Mouse (Mus musculus): ENCODE results near the gene Lmntd1. TPM values are rescaled to one million over a fixed set of nuclear protein-coding genes. Genes with fewer than 3 reads are reported as not detected.

The Lmntd1 gene
- polyA plus RNA-seq, 1 experiment = 0.04 TPM

DNA sequence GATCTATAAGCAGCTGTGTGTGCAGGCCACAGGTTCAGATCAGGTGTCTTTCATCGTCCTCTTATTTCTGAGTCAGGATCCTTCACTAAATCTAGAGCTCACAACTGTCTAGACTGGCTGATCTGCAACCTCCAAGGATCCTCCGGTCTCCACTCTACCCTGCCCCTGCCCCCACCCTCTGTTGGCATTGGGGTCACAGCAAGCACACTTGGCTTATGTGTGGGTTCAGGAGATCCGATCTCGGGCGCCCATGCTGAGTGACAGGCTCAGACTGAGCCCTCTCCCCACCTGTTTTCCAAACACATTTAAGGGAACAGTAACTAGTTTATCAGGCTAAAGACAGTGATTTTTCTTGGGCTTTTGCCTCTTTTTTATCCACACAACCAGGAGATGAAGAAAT lies 39.5 kb upstream of the Lmntd1 start:
- H3K4me1 ChIP-seq (ENCODE audit: control insufficient read depth, insufficient read depth, insufficient read length) = no peaks in the 10 kb centered on the region
- TF ChIP-seq POLR2A (IDR thresholded peaks at IDR 0.05; ENCODE audit: low read depth, low read length) (no peak), CTCF (IDR thresholded peaks at IDR 0.05; ENCODE audit: extremely low read depth, insufficient read depth, insufficient read length, insufficient replicate concordance) (no peak)
- no peak overlapping the region for H3K4me3 ChIP-seq (ENCODE audit: extremely low read depth, insufficient read depth, insufficient read length)
- DNase-seq (ENCODE audit: low read depth in 1 of 2, low spot score in 2 of 2) = no peak
- no peaks in the 10 kb centered on the region for H3K27me3 ChIP-seq (ENCODE audit: control insufficient read depth, insufficient read depth, low read length)
- WGBS = 92% methylated on average over 5 of the region's 5 CpGs
- H3K36me3 ChIP-seq (ENCODE audit: control insufficient read depth, insufficient read depth, low read length) = no peaks in the 10 kb centered on the region
- H3K27ac ChIP-seq (ENCODE audit: insufficient read depth, low read length) = no peak overlapping the region

- TF ChIP-seq POLR2A (IDR thresholded peaks at IDR 0.05; ENCODE audit: low read depth, low read length) (no peak), CTCF (IDR thresholded peaks at IDR 0.05; ENCODE audit: extremely low read depth, insufficient read depth, insufficient read length, insufficient replicate concordance) (no peak)
- Histone ChIP-seq H3K27ac (ENCODE audit: insufficient read depth, low read length) (no peak overlapping the region), H3K4me3 (ENCODE audit: extremely low read depth, insufficient read depth, insufficient read length) (no peak overlapping the region), H3K36me3 (ENCODE audit: control insufficient read depth, insufficient read depth, low read length) (no peaks in the 10 kb centered on the region), H3K4me1 (ENCODE audit: control insufficient read depth, insufficient read depth, insufficient read length) (no peaks in the 10 kb centered on the region), H3K27me3 (ENCODE audit: control insufficient read depth, insufficient read depth, low read length) (no peaks in the 10 kb centered on the region)
- 81% methylated on average over 5 of the region's 5 CpGs for WGBS
- no peak for DNase-seq (ENCODE audit: low read depth in 1 of 2, low spot score in 2 of 2)
These were observed 38.9 kb upstream of the Lmntd1 start for GRCm38 (mm10) chr6:145652986-145653385.

- Histone ChIP-seq H3K27me3 (ENCODE audit: control insufficient read depth, insufficient read depth, low read length) (no peaks in the 10 kb centered on the region), H3K36me3 (ENCODE audit: control insufficient read depth, insufficient read depth, low read length) (no peaks in the 10 kb centered on the region), H3K4me3 (ENCODE audit: extremely low read depth, insufficient read depth, insufficient read length) (no peak overlapping the region), H3K4me1 (ENCODE audit: control insufficient read depth, insufficient read depth, insufficient read length) (no peaks in the 10 kb centered on the region), H3K27ac (ENCODE audit: insufficient read depth, low read length) (no peak overlapping the region)
- TF ChIP-seq POLR2A (IDR thresholded peaks at IDR 0.05; ENCODE audit: low read depth, low read length) (no peak), CTCF (IDR thresholded peaks at IDR 0.05; ENCODE audit: extremely low read depth, insufficient read depth, insufficient read length, insufficient replicate concordance) (no peak)
- no peak for DNase-seq (ENCODE audit: low read depth in 1 of 2, low spot score in 2 of 2)
- 83% methylated on average over 2 of the region's 2 CpGs for WGBS
These were observed 37.9 kb upstream of the Lmntd1 start for GRCm38 (mm10) chr6:145651976-145652375.

DNA sequence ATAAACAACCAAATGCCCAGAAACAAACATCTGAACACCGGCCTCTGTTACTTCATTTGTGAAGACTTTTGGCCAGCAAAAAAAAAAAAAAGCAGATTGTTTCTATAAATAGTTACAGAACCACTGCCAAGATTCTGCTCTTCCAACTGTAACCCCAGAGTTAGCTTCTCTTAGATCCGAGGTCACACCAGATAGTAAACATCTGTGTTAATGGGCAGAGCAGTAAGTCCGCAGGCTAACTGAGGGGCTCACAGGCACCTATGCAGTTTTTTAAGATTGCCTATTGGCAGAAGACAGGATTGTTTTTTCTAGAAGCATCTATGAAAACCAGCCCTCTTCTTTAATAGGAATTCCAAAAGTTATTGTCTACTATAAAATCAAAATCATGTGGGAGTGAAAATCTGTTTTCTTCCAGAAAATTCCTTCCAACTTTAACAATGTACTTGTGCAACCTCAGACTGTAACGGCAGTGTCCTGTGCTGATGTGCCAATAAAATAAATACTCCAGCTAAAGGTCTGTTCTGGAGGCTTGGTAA lies 26.9 kb upstream of the Lmntd1 start:
- no peak for DNase-seq (ENCODE audit: low read depth in 1 of 2, low spot score in 2 of 2)

DNA sequence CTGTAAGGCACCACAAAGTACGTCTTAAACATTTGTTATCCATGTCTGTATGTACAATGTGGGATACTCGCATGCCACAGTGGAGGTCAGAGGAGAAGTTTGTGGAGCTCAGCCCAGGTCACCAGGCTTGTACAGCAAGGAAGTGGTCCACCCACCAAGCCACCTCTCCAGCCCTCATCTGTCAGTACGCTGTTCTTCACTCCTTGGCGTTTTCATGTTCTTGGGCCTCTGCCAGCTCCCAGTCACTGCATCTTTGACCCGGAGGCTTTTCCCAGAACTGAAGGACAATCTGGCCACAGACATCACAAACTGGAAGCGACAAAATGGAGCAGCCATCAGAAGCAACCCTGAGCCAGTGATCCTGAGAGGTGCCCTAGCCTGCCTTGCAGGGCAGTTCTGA lies 24.1 kb upstream of the Lmntd1 start:
- Histone ChIP-seq H3K27ac (ENCODE audit: insufficient read depth, low read length) (no peak overlapping the region), H3K4me3 (ENCODE audit: extremely low read depth, insufficient read depth, insufficient read length) (no peak overlapping the region), H3K27me3 (ENCODE audit: control insufficient read depth, insufficient read depth, low read length) (no peaks in the 10 kb centered on the region), H3K36me3 (ENCODE audit: control insufficient read depth, insufficient read depth, low read length) (no peaks in the 10 kb centered on the region), H3K4me1 (ENCODE audit: control insufficient read depth, insufficient read depth, insufficient read length) (peaks cover 3% of the 10 kb centered on the region; the same call in 1 of the 2 replicates)
- no peak for DNase-seq (ENCODE audit: low read depth in 1 of 2, low spot score in 2 of 2)
- WGBS = 78% methylated on average over 6 of the region's 6 CpGs
- TF ChIP-seq CTCF (IDR thresholded peaks at IDR 0.05; ENCODE audit: extremely low read depth, insufficient read depth, insufficient read length, insufficient replicate concordance) (no peak), POLR2A (IDR thresholded peaks at IDR 0.05; ENCODE audit: low read depth, low read length) (no peak)

More for the DNA sequence above, 26.9 kb upstream of the Lmntd1 start:
- no peak overlapping the region for H3K27ac ChIP-seq (ENCODE audit: insufficient read depth, low read length)
- H3K36me3 ChIP-seq (ENCODE audit: control insufficient read depth, insufficient read depth, low read length) = no peaks in the 10 kb centered on the region
- H3K4me1 ChIP-seq (ENCODE audit: control insufficient read depth, insufficient read depth, insufficient read length) = no peaks in the 10 kb centered on the region
- WGBS = 75% methylated on average over 4 of the region's 4 CpGs
- H3K27me3 ChIP-seq (ENCODE audit: control insufficient read depth, insufficient read depth, low read length) = no peaks in the 10 kb centered on the region
- no peak overlapping the region for H3K4me3 ChIP-seq (ENCODE audit: extremely low read depth, insufficient read depth, insufficient read length)
- TF ChIP-seq POLR2A (IDR thresholded peaks at IDR 0.05; ENCODE audit: low read depth, low read length) (no peak), CTCF (IDR thresholded peaks at IDR 0.05; ENCODE audit: extremely low read depth, insufficient read depth, insufficient read length, insufficient replicate concordance) (no peak)

- Histone ChIP-seq H3K27me3 (ENCODE audit: control insufficient read depth, insufficient read depth, low read length) (no peaks in the 10 kb centered on the region), H3K4me3 (ENCODE audit: extremely low read depth, insufficient read depth, insufficient read length) (no peak overlapping the region), H3K36me3 (ENCODE audit: control insufficient read depth, insufficient read depth, low read length) (no peaks in the 10 kb centered on the region), H3K4me1 (ENCODE audit: control insufficient read depth, insufficient read depth, insufficient read length) (peaks cover 3% of the 10 kb centered on the region; the same call in 1 of the 2 replicates), H3K27ac (ENCODE audit: insufficient read depth, low read length) (no peak overlapping the region)
- no peak for DNase-seq (ENCODE audit: low read depth in 1 of 2, low spot score in 2 of 2)
- 93% methylated on average over 4 of the region's 4 CpGs for WGBS
- TF ChIP-seq CTCF (IDR thresholded peaks at IDR 0.05; ENCODE audit: extremely low read depth, insufficient read depth, insufficient read length, insufficient replicate concordance) (no peak), POLR2A (IDR thresholded peaks at IDR 0.05; ENCODE audit: low read depth, low read length) (no peak)
These were observed 22.6 kb upstream of the Lmntd1 start for GRCm38 (mm10) chr6:145636682-145637081.

DNA sequence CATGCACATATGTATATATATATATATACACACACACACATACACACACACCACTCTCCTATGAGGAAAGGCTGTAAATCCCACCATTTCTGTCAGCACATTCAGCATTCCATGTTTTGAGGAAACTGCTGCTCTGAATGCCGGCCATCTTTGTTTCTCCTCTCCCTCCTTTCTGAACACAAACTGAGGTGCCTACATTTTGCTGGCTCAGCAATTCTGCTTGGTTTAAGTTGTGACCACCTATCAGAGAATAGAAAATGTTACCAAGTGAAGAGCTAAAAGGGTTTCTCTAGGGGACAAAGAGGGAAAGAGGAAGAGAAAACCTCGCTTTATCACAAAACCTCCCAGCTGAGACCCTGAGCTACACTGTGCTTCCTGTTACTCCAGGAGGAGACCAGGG lies 20.3 kb upstream of the Lmntd1 start:
- DNase-seq (ENCODE audit: low read depth in 1 of 2, low spot score in 2 of 2) = no peak
- Histone ChIP-seq H3K36me3 (ENCODE audit: control insufficient read depth, insufficient read depth, low read length) (no peaks in the 10 kb centered on the region), H3K27me3 (ENCODE audit: control insufficient read depth, insufficient read depth, low read length) (no peaks in the 10 kb centered on the region), H3K27ac (ENCODE audit: insufficient read depth, low read length) (no peak overlapping the region), H3K4me3 (ENCODE audit: extremely low read depth, insufficient read depth, insufficient read length) (no peak overlapping the region), H3K4me1 (ENCODE audit: control insufficient read depth, insufficient read depth, insufficient read length) (peaks cover 3% of the 10 kb centered on the region; the same call in 1 of the 2 replicates)
- 55% methylated on average over 2 of the region's 2 CpGs for WGBS
- TF ChIP-seq POLR2A (IDR thresholded peaks at IDR 0.05; ENCODE audit: low read depth, low read length) (no peak), CTCF (IDR thresholded peaks at IDR 0.05; ENCODE audit: extremely low read depth, insufficient read depth, insufficient read length, insufficient replicate concordance) (no peak)
